Mouse (Mus musculus) stomach, postnatal 0 days (tissue): ENCODE results near the gene Fam19a2. TPM values are rescaled to one million over a fixed set of nuclear protein-coding genes. Genes with fewer than 3 reads are reported as not detected.

ENCODE experiments used
- ATAC-seq: fragments of 200-750 bp; cut with Nextera tagmentation; 2 replicates; pipeline ENCODE4 v1.8.0; 2017; ENCODE audit not compliant: low FRiP score, low TSS enrichment
- DNase-seq: peaks from one replicate; pipeline ENCODE4 v3.0.0-alpha.2; 2016; ENCODE audit warnings: low spot score
- H3K27ac ChIP-seq: fragments of 300-500 bp; sonication (generic); replicated peaks from 2 replicates; pipeline ENCODE4 v1.5.1; 2014; ENCODE audit warnings: mild to moderate bottlenecking, control low read depth
- H3K27me3 ChIP-seq: fragments of 300-500 bp; sonication (generic); 2 replicates; pipeline ENCODE4 v1.6.1; 2014; ENCODE audit warnings: low read length; ENCODE audit not compliant: control insufficient read depth, insufficient read depth
- H3K36me3 ChIP-seq: fragments of 300-500 bp; sonication (generic); 2 replicates; pipeline ENCODE4 v1.6.1; 2014; ENCODE audit warnings: low read length, mixed read lengths; ENCODE audit not compliant: control insufficient read depth, insufficient read depth
- H3K4me1 ChIP-seq: fragments of 300-500 bp; sonication (generic); replicated peaks from 2 replicates; pipeline ENCODE4 v1.6.1; 2014; ENCODE audit warnings: antibody characterized with exemption; ENCODE audit not compliant: control insufficient read depth, insufficient read depth
- H3K4me2 ChIP-seq: fragments of 300-500 bp; sonication (generic); replicated peaks from 2 replicates; pipeline ENCODE4 v1.6.1; 2014; ENCODE audit warnings: low read depth, mild to moderate bottlenecking, control low read depth, moderate library complexity
- H3K4me3 ChIP-seq: fragments of 300-500 bp; sonication (generic); 2 replicates; pipeline ENCODE4 v1.5.1; 2014; ENCODE audit warnings: low read depth, low read length, control low read depth
- H3K9ac ChIP-seq: fragments of 300-500 bp; sonication (generic); 2 replicates; pipeline ENCODE4 v1.6.1; 2014; ENCODE audit warnings: mild to moderate bottlenecking, low read length, control low read depth, mixed read lengths
- H3K9me3 ChIP-seq: fragments of 300-500 bp; sonication (generic); 2 replicates; pipeline ENCODE4 v1.6.1; 2016; ENCODE audit warnings: low read length; ENCODE audit not compliant: control insufficient read depth
- CTCF ChIP-seq: IDR thresholded peaks from 2 replicates; pipeline ENCODE4 v1.5.1; 2016; ENCODE audit warnings: antibody characterized with exemption, low read depth, mild to moderate bottlenecking, moderate library complexity
- EP300 ChIP-seq: optimal IDR thresholded peaks from 2 replicates; pipeline ENCODE3; 2016; ENCODE audit warnings: antibody characterized with exemption
- WGBS: fragments of 180-500 bp; shearing (Covaris S2); extraction: QIAGEN DNeasy Blood & Tissue Kit; methylation state at CpG from one replicate; pipeline ENCODE4 v1.1.7; 2014; 5-methylcytosine and 5-hydroxymethylcytosine counted together
- polyA plus RNA-seq: library from polyadenylated mRNA; unstranded; fragments of >200 nt; fragmentation: Nextera tagmentation; extraction: Ambion mirVana; gene quantifications from 2 replicates; pipeline ENCODE4 v1.2.1, GENCODE M21; 2015

The Fam19a2 gene
- polyA plus RNA-seq, 1 experiment from 2014 or later: 2.4 TPM

DNA sequence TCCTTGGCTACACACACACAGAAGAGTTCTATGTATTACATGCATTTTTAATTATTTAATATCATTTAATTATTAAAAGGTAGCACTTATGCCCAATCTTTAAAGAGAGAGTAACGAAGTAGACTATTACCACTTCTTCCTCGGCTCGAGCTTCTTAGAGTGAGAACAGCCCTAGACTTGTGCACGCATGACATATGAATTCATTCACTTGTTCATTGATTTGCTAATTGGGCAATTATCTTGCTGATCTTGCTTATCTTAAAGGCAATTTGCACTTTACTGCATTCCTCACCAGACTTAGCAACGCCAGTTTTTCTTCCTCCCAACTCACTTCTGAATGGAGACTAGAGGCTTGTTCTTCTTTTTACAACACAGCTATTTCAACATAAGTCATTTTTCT lies 196.7 kb downstream of the Fam19a2 start:
- TF ChIP-seq CTCF (no peak), EP300 (no peak)
- ATAC-seq (no peak), DNase-seq (no peak)
- Histone ChIP-seq H3K36me3 (no peaks in the 10 kb centered on the region), H3K4me1 (no peaks in the 10 kb centered on the region), H3K27ac (no peak overlapping the region), H3K9me3 (no peaks in the 10 kb centered on the region), H3K27me3 (no peaks in the 10 kb centered on the region), H3K4me3 (no peak overlapping the region), H3K9ac (no peak overlapping the region), H3K4me2 (no peak overlapping the region)
- WGBS: 56% methylated on average over 5 of the region's 5 CpGs

DNA sequence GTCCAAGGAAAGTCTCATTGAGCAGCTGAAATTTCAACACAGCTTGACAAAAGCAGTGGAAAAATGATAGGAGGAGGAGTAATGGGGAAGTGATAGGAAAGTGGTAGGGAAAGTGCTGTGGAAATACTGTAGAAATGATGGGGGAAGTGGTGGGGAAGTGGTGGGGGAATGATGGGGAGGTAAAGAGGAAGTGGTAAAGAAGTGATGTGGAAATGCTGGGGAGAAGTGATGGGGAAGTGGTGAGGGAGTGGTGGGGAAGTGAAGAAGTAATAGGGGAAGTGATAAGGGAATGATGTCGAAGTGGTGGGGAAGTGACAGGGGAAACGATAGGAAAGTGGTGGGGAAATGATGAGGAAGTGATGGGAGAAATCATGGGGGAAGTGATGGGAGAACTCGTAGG lies 198.5 kb downstream of the Fam19a2 start:
- no peak overlapping the region for H3K4me2 ChIP-seq
- no peaks in the 10 kb centered on the region for H3K4me1 ChIP-seq
- 88% methylated on average over 3 of the region's 3 CpGs for WGBS
- TF ChIP-seq EP300: no peak
- TF ChIP-seq CTCF: no peak
- no peaks in the 10 kb centered on the region for H3K36me3 ChIP-seq
- no peak for ATAC-seq
- no peak for DNase-seq
- no peak overlapping the region for H3K4me3 ChIP-seq
- no peak overlapping the region for H3K9ac ChIP-seq
- H3K27ac ChIP-seq: no peak overlapping the region
- H3K27me3 ChIP-seq: no peaks in the 10 kb centered on the region
- no peaks in the 10 kb centered on the region for H3K9me3 ChIP-seq

DNA sequence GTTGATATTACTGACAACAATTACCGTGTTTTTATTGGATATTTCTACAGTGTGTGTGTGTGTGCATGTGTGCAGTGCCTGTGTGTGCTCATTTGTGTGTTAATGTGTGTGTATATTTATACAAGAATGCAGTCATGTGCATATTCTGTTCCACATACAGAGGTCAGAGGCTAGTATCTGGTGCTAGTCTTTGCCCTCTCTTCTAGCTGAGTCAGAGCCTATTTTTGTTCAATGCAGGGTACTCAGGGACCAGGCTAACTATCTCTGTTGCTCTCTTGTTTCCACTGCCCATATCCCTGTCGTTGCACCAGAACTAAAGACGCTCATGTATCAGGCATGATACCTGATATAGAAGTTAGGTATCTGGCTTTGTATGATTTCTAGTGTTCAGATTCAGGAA lies 251.0 kb downstream of the Fam19a2 start:
- Histone ChIP-seq H3K9me3 (no peaks in the 10 kb centered on the region), H3K36me3 (no peaks in the 10 kb centered on the region), H3K27me3 (no peaks in the 10 kb centered on the region), H3K4me1 (no peaks in the 10 kb centered on the region), H3K9ac (no peak overlapping the region), H3K4me3 (no peak overlapping the region), H3K27ac (no peak overlapping the region), H3K4me2 (no peak overlapping the region)
- TF ChIP-seq EP300: no peak
- TF ChIP-seq CTCF: no peak
- WGBS: 83% methylated on average over 3 of the region's 3 CpGs
- no peak for ATAC-seq
- DNase-seq: no peak

GRCm38 (mm10) chr10:123520613-123521012 lies 256.8 kb downstream of the Fam19a2 start:
- Histone ChIP-seq H3K4me3 (no peak overlapping the region), H3K9me3 (no peaks in the 10 kb centered on the region), H3K36me3 (no peaks in the 10 kb centered on the region), H3K4me1 (no peaks in the 10 kb centered on the region), H3K9ac (no peak overlapping the region), H3K27ac (no peak overlapping the region), H3K4me2 (no peak overlapping the region), H3K27me3 (no peaks in the 10 kb centered on the region)
- no peak for TF ChIP-seq EP300
- TF ChIP-seq CTCF: no peak
- ATAC-seq (no peak), DNase-seq (no peak)
- WGBS: 81% methylated on average over 2 of the region's 2 CpGs

DNA sequence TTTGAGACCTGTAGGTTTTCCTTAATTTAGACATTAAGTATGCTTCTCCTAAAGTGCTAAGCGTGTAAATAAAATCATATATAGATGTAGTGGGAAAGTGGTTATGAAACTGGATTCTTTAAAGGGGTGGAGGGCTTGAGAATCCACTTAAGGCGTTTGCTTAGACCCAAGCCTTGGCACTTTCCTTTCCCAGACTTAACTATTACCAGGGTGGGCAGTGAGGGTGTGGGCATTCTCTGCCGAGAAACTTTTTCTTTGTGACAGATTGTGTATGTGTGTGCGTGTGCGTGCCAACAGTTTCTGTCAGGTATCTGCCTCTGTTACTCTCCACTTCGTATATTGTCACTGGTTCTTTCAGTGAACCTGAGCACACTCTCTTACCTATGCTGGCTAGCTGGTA lies 257.4 kb downstream of the Fam19a2 start:
- no peak for ATAC-seq
- 84% methylated on average over 6 of the region's 6 CpGs for WGBS
- no peaks in the 10 kb centered on the region for H3K9me3 ChIP-seq

DNA sequence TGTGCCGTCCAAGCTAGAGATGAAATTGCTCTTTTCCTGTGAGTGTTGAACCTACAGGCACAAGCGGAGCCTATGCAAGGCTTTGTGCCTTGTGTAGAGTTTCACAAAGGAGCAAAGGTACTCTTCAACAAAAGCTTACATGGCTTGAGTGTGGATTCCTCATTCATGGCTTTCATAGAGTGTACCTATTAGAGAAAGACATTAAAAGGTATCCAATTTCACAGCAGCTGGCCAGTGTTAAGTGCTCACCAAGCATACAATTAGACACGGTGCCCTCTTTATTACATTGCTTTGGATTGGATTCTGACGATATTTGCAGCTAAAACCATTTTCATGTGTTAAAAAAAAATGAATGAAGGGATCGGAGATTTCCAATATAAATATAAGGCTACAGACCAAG lies 261.6 kb downstream of the Fam19a2 start:
- H3K27me3 ChIP-seq: no peaks in the 10 kb centered on the region
- no peak for ATAC-seq
- H3K9me3 ChIP-seq: no peaks in the 10 kb centered on the region
- WGBS: 72% methylated on average over 5 of the region's 5 CpGs
- no peak for DNase-seq
- H3K9ac ChIP-seq: no peak overlapping the region
- no peak for TF ChIP-seq CTCF
- no peak for TF ChIP-seq EP300
- H3K27ac ChIP-seq: no peak overlapping the region
- no peaks in the 10 kb centered on the region for H3K4me1 ChIP-seq
- H3K36me3 ChIP-seq: no peaks in the 10 kb centered on the region
- no peak overlapping the region for H3K4me3 ChIP-seq
- no peak overlapping the region for H3K4me2 ChIP-seq

More for the DNA sequence above, 257.4 kb downstream of the Fam19a2 start:
- Histone ChIP-seq H3K9ac (no peak overlapping the region), H3K27ac (no peak overlapping the region), H3K4me1 (no peaks in the 10 kb centered on the region), H3K4me2 (no peak overlapping the region), H3K4me3 (no peak overlapping the region), H3K36me3 (no peaks in the 10 kb centered on the region), H3K27me3 (no peaks in the 10 kb centered on the region)
- no peak for TF ChIP-seq CTCF
- no peak for TF ChIP-seq EP300
- DNase-seq: no peak
